Comparison of ENCODE assay signal across 16 mouse cellular contexts in genomic region chr16:62804621-62805020, GRCm38 (mm10). TPM values are rescaled to one million over a fixed set of nuclear protein-coding genes. Genes with fewer than 3 reads are reported as not detected.
"Had no signal": no experiment of that assay in that cellular context is flagged by ENCODE, and none has a peak within 500 bp of the region (broad histone marks: within the 10 kb centered on the region; RNA-seq: fewer than 3 reads in every experiment).

No protein-coding gene starts in this region.

- DNase-seq: lung, adult 2 months; lung, postnatal 14 days; lung, postnatal 36 days; retina, postnatal 1 day; right cerebral cortex, adult 18-20 months; right cerebral cortex, postnatal 25 days; right cerebral cortex, postnatal 4 days; spleen, adult 18-20 months; thymus, adult 18-20 months; thymus, postnatal 14 days; thymus, postnatal 36 days had no signal

- ATAC-seq: lung, postnatal 0 days; midbrain, embryonic 13.5 days; midbrain, embryonic 15.5 days had no signal

RNA-seq across cellular contexts. Expression of gene Stx19, which starts 9.9 kb away (rescaled TPM):
- total RNA-seq: midbrain, postnatal 0 days; monocyte, adult 5-6 weeks had no signal
